In genomic region chr17:33394182-33395034, GRCm38 (mm10) we compare ENCODE assay signal across 8 mouse cellular contexts. TPM values are rescaled to one million over a fixed set of nuclear protein-coding genes. Genes with fewer than 3 reads are reported as not detected.
DNase-seq lines count a peak whose midpoint lies in the region; ATAC-seq lines count a peak whose summit lies in the region.

Gene Zfp101 (minus strand): TSS chr17:33394641.

- peaks cover 11% of the 10 kb centered on the region for H3K4me1 ChIP-seq in heart, embryonic 10.5 days
- peaks cover 12% of the 10 kb centered on the region for H3K4me1 ChIP-seq in kidney, embryonic 15.5 days

- peak within 1 kb of the TSS; percentile 90 for H3K27ac ChIP-seq in heart, embryonic 10.5 days
- H3K27ac ChIP-seq in kidney, embryonic 15.5 days: peak within 1 kb of the TSS; percentile 77

- no peaks in the 10 kb centered on the region for H3K9me3 ChIP-seq in heart, embryonic 10.5 days
- H3K9me3 ChIP-seq in kidney, embryonic 15.5 days (replicated peaks): no peaks in the 10 kb centered on the region

- peak; percentile 99 for ATAC-seq in erythroblast, adult 5-6 weeks (replicated peaks; ENCODE audit: low FRiP score, poor library complexity, severe bottlenecking)
- ATAC-seq in kidney, embryonic 15.5 days (replicated peaks; ENCODE audit: low FRiP score): peak; percentile 99
- peak; percentile 99 for ATAC-seq in monocyte, adult 5-6 weeks (replicated peaks; ENCODE audit: insufficient number of reproducible peaks, low FRiP score, low TSS enrichment, poor library complexity, severe bottlenecking)

- H3K4me2 ChIP-seq in kidney, embryonic 15.5 days: peak within 1 kb of the TSS; percentile 63

- under 1% methylated on average over 44 of the region's 44 CpGs for WGBS in heart, embryonic 10.5 days
- WGBS in kidney, embryonic 15.5 days: under 1% methylated on average over 44 of the region's 44 CpGs

- no peaks in the 10 kb centered on the region for H3K27me3 ChIP-seq in heart, embryonic 10.5 days (ENCODE audit: insufficient read depth, poor library complexity, severe bottlenecking)
- no peaks in the 10 kb centered on the region for H3K27me3 ChIP-seq in kidney, embryonic 15.5 days

- H3K36me3 ChIP-seq in heart, embryonic 10.5 days: 0 out of 2 replicates have a peak, but pooled peaks cover 3% of the 10 kb centered on the region
- H3K36me3 ChIP-seq in kidney, embryonic 15.5 days: no peaks in the 10 kb centered on the region

- peak within 1 kb of the TSS; percentile 96 for H3K4me3 ChIP-seq in heart, embryonic 10.5 days
- H3K4me3 ChIP-seq in kidney, embryonic 15.5 days (replicated peaks): peak within 1 kb of the TSS; percentile 79

- DNase-seq in B cell, adult 2 months: peak; percentile 85 to 90
- DNase-seq in brain, adult 2 months (ENCODE audit: low read depth, low spot score): peak; percentile 99
- peak; percentile 97 for DNase-seq in heart, embryonic 10.5 days (ENCODE audit: low spot score)
- DNase-seq in liver: peak; percentile 87
- peak; percentile 83 to 87 for DNase-seq in spleen, postnatal 4 days (ENCODE audit: low spot score in 2 of 2)

- H3K9ac ChIP-seq in kidney, embryonic 15.5 days: peak within 1 kb of the TSS; percentile 69

RNA-seq across cellular contexts. Expression of gene Zfp101, which starts in this region (rescaled TPM):
- total RNA-seq in erythroblast, adult 5-6 weeks (2015; ENCODE audit: low replicate concordance): 21.5 and 26.3 TPM in 2 replicates
- 36.5 and 48.1 TPM in 2 replicates for total RNA-seq in erythroblast, adult 5-6 weeks (2017; ENCODE audit: low replicate concordance)
- polyA plus RNA-seq in heart, embryonic 10.5 days (2016; fragmentation: Nextera tagmentation; extraction: Ambion mirVana): 8.8 and 13.3 TPM in 2 replicates
- polyA plus RNA-seq in kidney, embryonic 15.5 days (2015; fragmentation: Nextera tagmentation; extraction: Ambion mirVana): 17.4 and 18.5 TPM in 2 replicates
- 8.7 to 17.7 TPM (median 10.2 TPM) in 3 replicates for total RNA-seq in monocyte, adult 5-6 weeks (2017)

Comparison
In these comparisons a context has a peak if more than half of its experiments do, and no peak if none do; other contexts are left out.
1. Peak in every context shown above with its lines: DNase-seq, ATAC-seq, H3K4me3 ChIP-seq and H3K27ac ChIP-seq.